Mouse (Mus musculus) ZHBTc4 (cell line): ENCODE results near the gene AU040320.

Experiments
- DNase-seq: peaks from one replicate; pipeline ENCODE4 v3.0.0-alpha.2; 2011; ENCODE audit warnings: low read depth, low spot score

AU040320 gene

DNA sequence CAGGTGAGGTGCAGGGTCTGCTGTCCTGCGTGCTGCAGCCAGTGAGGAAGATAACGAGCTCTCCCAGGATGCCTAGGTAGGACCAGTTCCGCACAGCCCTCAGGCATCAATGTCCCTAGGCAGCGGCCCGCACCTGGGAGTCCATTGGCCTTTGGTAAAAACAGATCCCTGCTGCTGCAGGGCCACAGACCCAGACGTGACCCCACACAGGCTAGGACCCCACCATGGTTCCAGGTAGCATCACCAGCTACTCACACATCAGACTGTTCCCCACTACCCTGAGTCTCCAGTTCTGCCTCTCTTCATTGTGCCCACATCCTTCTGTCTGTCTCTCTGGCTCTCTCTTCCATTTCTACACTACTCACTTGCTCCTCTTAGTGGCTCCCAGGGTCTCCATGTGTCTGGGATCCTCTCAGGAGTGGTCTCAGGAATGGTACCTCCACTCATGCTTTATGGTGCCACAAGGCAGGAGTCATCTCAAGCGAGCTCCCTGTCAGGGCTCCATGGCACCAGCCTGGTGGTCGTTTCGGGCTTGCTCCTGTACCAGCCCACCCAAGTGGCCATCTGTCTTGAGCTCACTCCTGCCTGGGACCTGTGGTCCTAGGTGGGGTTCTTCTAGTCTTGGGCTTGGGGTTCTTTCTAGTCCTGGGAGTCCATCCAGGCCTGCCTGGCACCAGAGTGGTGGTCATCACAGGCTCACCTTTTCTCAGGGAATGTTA lies 107.1 kb downstream of the AU040320 start:
- no peak for DNase-seq

DNA sequence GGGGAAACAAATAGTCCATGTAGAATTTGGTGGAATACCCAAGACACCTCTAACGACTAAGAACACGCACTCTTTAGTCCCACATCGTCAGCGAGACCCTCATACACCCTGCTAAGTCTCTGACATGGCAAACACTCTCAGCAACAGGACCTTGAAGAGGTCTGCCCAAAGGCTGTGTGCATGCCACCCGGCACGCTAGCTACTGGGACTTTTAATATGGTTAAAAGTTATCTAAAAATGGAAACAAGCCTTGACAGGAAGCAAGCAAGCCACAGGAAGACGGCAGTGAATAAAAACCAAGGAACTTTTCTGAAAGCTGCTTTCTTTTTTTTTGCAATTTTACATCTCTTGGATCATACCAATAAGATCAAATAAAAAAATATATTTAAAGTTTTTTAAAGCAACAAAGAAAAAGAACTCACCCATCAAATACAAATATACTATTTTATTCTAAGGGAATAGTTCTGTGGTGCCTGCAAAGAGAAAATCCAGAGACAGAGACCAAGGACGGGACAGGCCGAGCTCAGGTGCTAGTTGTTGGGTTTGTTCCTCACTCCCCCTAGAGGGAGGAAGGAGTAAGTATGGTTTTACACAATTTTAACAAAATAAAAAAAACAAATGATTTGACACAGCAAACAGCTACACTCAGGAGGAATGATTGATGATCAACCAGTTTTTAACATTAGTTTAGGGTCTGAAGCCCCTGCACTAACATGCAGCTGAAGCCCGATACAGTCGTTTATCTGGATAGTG lies 108.3 kb downstream of the AU040320 start:
- DNase-seq = peak; percentile 57

DNA sequence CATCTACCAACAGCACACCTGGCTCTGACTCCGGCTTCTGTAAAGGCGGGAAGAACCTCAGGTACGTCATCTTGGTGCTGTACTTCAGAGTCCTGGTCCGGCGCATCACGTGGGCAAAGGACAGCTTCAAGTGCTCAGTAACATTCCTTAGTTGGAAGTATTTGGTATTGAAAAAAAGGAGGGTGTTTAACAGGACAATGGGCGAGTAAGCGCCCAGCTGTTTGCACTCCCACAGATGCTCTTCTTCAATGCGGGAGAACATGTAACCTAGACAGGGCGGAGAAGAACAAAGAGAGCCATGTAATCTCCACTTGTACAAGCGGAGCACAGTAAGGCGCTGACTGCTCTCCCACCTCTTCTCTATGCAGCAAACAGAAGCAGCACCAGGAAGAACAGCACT lies 115.4 kb downstream of the AU040320 start:
- peak; percentile 96 for DNase-seq

DNA sequence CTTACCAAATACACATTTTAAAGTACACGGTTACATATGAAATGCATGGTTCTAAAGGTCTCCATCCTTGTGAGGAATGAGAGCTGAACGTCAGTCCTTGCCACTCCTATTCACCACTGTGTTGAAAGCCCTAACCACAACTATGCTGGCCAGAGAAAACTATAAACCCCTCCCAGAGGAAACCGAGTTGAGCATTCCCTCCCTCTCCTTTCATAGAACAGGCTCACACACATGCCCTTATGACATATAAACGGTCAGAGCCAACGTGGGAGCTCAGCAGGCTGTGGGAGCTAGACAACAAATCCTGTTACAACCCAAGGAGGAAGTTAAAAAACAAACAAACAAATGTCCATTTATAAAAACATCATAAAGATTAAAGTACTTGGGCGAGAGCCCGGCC lies 119.4 kb downstream of the AU040320 start:
- no peak for DNase-seq

DNA sequence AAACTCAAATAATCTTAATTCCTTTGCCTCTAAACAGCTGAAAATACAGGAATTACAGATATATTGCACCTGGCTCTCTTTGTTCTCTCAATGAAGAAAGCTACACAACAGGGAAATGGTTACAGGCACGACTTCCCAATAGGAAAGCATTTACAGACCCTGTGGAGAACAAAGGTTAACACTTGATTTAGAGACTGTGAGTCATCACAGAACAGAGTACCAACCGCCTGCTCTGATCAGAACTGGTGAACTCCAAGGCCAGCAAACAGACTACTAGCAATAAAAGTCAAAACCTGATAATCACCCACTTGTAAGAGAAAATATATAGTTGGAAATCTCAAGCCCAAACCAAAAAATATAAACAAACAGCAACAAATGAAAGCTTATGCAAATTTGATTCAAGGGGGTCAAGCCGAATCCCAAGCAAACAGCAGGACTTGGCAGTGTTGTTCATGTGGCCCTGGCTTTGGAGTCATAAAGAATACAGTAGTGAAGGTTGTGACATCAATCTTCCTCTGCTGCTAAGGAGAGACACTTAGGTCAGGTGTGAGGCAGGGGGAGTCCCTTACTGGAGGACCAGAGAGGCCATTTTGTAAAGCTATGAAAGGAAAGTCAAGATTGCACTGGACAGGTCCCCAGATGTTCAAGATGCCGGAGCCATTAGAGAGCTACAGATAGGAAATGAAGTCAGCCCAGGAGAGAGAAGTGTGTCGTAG lies 126.4 kb downstream of the AU040320 start:
- no peak for DNase-seq

DNA sequence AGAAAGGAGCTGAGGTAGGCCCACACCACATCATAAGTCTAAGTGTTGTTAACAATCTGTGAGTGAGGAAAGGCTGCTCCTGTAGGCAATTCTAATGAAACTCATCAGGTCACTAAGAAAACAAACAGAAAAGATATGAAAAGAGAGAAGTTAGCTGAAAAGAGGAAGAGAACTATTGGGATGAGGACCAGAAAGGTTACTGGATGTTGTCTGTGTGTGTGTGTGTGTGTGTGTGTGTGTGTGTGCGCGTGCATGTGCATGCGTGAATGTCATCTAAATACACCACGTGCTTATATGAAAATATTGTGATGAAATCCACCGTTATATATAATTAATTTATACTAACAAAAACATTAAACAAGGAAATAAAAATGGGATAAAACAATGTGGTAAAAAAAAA lies 130.3 kb downstream of the AU040320 start:
- no peak for DNase-seq

DNA sequence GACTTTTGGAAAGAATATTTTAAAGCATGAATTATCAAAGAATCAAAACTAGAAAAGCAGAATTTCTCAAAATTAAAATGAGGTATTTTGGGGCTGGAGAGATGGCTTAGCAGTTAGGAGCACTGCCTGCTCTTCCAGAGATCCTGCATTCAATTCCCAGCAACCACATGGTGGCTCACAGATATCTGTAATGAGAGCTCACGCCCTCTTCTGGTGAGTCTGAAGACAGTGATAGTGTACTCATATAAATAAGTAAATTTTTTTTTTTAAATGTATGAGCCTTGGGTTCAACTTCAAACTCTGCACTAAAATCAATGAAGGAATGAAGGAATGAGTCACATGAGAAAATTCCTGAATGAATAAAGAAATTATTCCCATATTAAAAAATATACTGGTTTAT lies 132.6 kb downstream of the AU040320 start:
- DNase-seq = peak; percentile 46

DNA sequence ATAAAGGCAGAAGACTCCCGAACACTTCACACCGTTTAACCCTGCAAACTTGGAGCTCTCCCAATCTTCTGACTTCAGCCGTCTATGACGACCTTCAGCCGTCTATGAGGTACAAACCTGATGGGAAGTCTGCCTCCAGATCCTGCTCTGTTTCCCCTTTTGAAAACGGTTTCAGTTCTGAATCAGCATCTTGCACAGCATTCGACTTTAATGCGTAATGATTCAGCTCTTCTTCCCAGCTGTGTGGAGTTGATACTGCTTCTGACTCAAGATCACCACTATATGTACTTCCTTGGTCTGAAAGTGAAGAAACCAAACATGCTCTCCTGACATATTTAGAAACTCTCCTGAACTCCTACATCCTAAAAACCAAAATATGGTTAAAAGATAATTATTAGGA lies 136.5 kb downstream of the AU040320 start:
- DNase-seq = no peak
